Mouse (Mus musculus) MEL (cell line): Measurements from ENCODE around the gene Arhgdib. TPM values are rescaled to one million over a fixed set of nuclear protein-coding genes. Genes with fewer than 3 reads are reported as not detected.
"Not testable (repeated sequence)": the region's sequence is repeated elsewhere in the genome, so short reads cannot be mapped to it uniquely, and the experiment has no call there.

Source experiments
- DNase-seq: peaks from one replicate; pipeline ENCODE4 v3.0.0; 2011; ENCODE audit warnings: low read depth, low spot score
- H3K27ac ChIP-seq: 2 replicates; pipeline ENCODE4 v1.5.1; 2012; ENCODE audit warnings: low read depth, mild to moderate bottlenecking, control low read depth, low read length, moderate library complexity; ENCODE audit not compliant: control insufficient read depth
- H3K27me3 ChIP-seq, 2 experiments: fragments of 150-350 bp in 1 of 2; sonication (generic) in 1 of 2; 2 replicates each; pipeline ENCODE4 v1.6.1; 2012; ENCODE audit warnings: low read length in 2 of 2, mild to moderate bottlenecking in 2 of 2, improper control_type of control experiment in 1 of 2, moderate library complexity in 1 of 2; ENCODE audit not compliant: insufficient read depth in 2 of 2, control insufficient read depth in 1 of 2
- H3K36me3 ChIP-seq, 2 experiments: 2 replicates each; pipeline ENCODE4 v1.6.1; 2012 to 2014; ENCODE audit warnings: low read length in 2 of 2, improper control_type of control experiment in 1 of 2, inconsistent platforms in 1 of 2, mild to moderate bottlenecking in 1 of 2; ENCODE audit not compliant: insufficient read depth in 2 of 2, control insufficient read depth in 1 of 2
- H3K4me1 ChIP-seq, 2 experiments: fragments of 150-350 bp in 1 of 2; sonication (generic) in 1 of 2; 2 replicates each; pipeline ENCODE4 v1.6.1; 2012; ENCODE audit warnings: low read length in 2 of 2, improper control_type of control experiment in 1 of 2, mild to moderate bottlenecking in 1 of 2; ENCODE audit not compliant: insufficient read depth in 2 of 2, control insufficient read depth in 1 of 2
- H3K4me3 ChIP-seq, 2 experiments: fragments of 150-350 bp in 1 of 2; sonication (generic) in 1 of 2; 2 replicates each; pipeline ENCODE4 v1.5.1; 2012; ENCODE audit warnings: low read depth in 2 of 2, low read length in 2 of 2, mild to moderate bottlenecking in 2 of 2, moderate library complexity in 2 of 2, control low read depth in 1 of 2, improper control_type of control experiment in 1 of 2; ENCODE audit not compliant: control insufficient read depth in 1 of 2, insufficient read depth in 1 of 2
- H3K79me2 ChIP-seq: 2 replicates; pipeline ENCODE4 v1.6.1; 2012; ENCODE audit warnings: mild to moderate bottlenecking, low read length, moderate library complexity; ENCODE audit not compliant: control insufficient read depth, poor library complexity, insufficient read depth
- H3K9ac ChIP-seq: 2 replicates; pipeline ENCODE4 v1.6.1; 2012; ENCODE audit warnings: low read depth, mild to moderate bottlenecking, control low read depth, low read length, moderate library complexity; ENCODE audit not compliant: control insufficient read depth, poor library complexity, severe bottlenecking
- H3K9me3 ChIP-seq: fragments of 150-350 bp; sonication (generic); replicated peaks from 2 replicates; pipeline ENCODE4 v1.6.1; 2012; ENCODE audit warnings: mild to moderate bottlenecking, low read length, improper control_type of control experiment, moderate library complexity; ENCODE audit not compliant: insufficient read depth
- BHLHE40 ChIP-seq: IDR thresholded peaks from 2 replicates; pipeline ENCODE4 v1.6.1; 2012; ENCODE audit warnings: low read depth, mild to moderate bottlenecking, inconsistent platforms, low read length, improper control_type of control experiment, borderline replicate concordance
- CHD1 ChIP-seq: IDR thresholded peaks from 2 replicates; pipeline ENCODE4 v1.6.1; 2012; ENCODE audit warnings: low read depth, mild to moderate bottlenecking, inconsistent platforms, low read length, improper control_type of control experiment
- CHD2 ChIP-seq: IDR thresholded peaks from 2 replicates; pipeline ENCODE4 v1.6.1; 2011; ENCODE audit warnings: low read length, improper control_type of control experiment
- CTCF ChIP-seq, 3 experiments: IDR thresholded peaks in 2 of 3; conservative IDR thresholded peaks in 1 of 3; 2 replicates each; pipeline ENCODE4 v1.5.1; 2011 to 2012; ENCODE audit warnings: low read length in 3 of 3, low read depth in 2 of 3, mild to moderate bottlenecking in 2 of 3, improper control_type of control experiment in 1 of 3, inconsistent platforms in 1 of 3, mixed read lengths in 1 of 3, moderate library complexity in 1 of 3; ENCODE audit not compliant: control insufficient read depth in 1 of 3, insufficient read depth in 1 of 3, poor library complexity in 1 of 3, severe bottlenecking in 1 of 3
- MAFK ChIP-seq: IDR thresholded peaks from 2 replicates; pipeline ENCODE4 v1.6.1; 2011; ENCODE audit warnings: low read depth, mild to moderate bottlenecking, low read length, improper control_type of control experiment, borderline replicate concordance
- MAX ChIP-seq: IDR thresholded peaks from 2 replicates; pipeline ENCODE4 v1.6.1; 2011; ENCODE audit warnings: low read length, improper control_type of control experiment
- MEF2A ChIP-seq: IDR thresholded peaks from 2 replicates; pipeline ENCODE4 v1.6.1; 2014; ENCODE audit warnings: low read depth, mild to moderate bottlenecking, inconsistent platforms, low read length, improper control_type of control experiment; ENCODE audit not compliant: poor library complexity, insufficient replicate concordance, severe bottlenecking; ENCODE audit errors: extremely low read depth
- MYB ChIP-seq: IDR thresholded peaks from 2 replicates; pipeline ENCODE4 v1.6.1; 2011; ENCODE audit warnings: mild to moderate bottlenecking, low read depth, low read length, improper control_type of control experiment
- POLR2AphosphoS2 ChIP-seq: IDR thresholded peaks from 2 replicates; pipeline ENCODE4 v1.6.1; 2011; ENCODE audit warnings: low read length, improper control_type of control experiment
- RAD21 ChIP-seq: IDR thresholded peaks from 2 replicates; pipeline ENCODE4 v1.6.1; 2011; ENCODE audit warnings: mild to moderate bottlenecking, low read depth, low read length, improper control_type of control experiment
- SMC3 ChIP-seq: IDR thresholded peaks from 2 replicates; pipeline ENCODE4 v1.6.1; 2011; ENCODE audit warnings: low read depth, low read length, improper control_type of control experiment
- TBP ChIP-seq: IDR thresholded peaks from 2 replicates; pipeline ENCODE4 v1.8.0; 2011; ENCODE audit warnings: low read depth, low read length, improper control_type of control experiment
- TCF12 ChIP-seq: IDR thresholded peaks from 2 replicates; pipeline ENCODE4 v1.6.1; 2014; ENCODE audit warnings: low read depth, mild to moderate bottlenecking, inconsistent platforms, low read length, improper control_type of control experiment, moderate library complexity
- ZC3H11A ChIP-seq: IDR thresholded peaks from 2 replicates; pipeline ENCODE4 v1.6.1; 2012; ENCODE audit warnings: low read depth, mild to moderate bottlenecking, inconsistent platforms, low read length, improper control_type of control experiment
- polyA plus RNA-seq, 2 experiments: library from polyadenylated mRNA; stranded (reverse) in 1 of 2; unstranded in 1 of 2; fragments of >175 nt in 1 of 2; fragments of >200 nt in 1 of 2; gene quantifications; 2 replicates each; pipeline versions ENCODE4 v1.2.1 to v1.2.4; 2012; ENCODE audit warnings: low replicate concordance in 2 of 2, low read depth in 1 of 2; ENCODE audit not compliant: insufficient read length in 2 of 2, insufficient read depth in 1 of 2, missing spikeins in 1 of 2
- total RNA-seq: library from RNA; depleted of rRNA; stranded (reverse); fragments of 300-350 nt; gene quantifications from 2 replicates; pipeline ENCODE4 v1.2.3, GENCODE M21; 2012

The Arhgdib gene
- total and polyA plus RNA-seq, 3 experiments = 102 to 408 (median 346) TPM

DNA sequence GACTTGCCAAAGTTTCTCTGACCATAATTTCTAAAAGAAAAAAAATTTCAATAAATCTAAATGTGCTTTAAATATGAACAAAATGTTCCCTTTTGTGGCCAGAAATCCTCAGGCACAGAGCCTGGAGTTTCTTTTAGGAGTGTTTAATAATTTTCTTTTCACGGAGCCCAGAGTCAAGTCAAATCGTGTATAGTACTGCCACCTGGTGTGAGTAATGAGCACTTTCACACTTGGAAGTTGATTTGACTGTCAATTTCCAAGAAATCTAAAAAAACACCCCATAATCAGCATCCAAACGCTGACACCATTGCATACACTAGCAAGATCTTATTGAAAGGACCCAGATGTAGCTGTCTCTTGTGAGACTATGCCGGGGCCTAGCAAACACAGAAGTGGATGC, 27.2 kb upstream of the Arhgdib start:
- not testable (repeated sequence) for H3K36me3 ChIP-seq, H3K27ac ChIP-seq, H3K9me3 ChIP-seq, H3K79me2 ChIP-seq, H3K27me3 ChIP-seq, H3K9ac ChIP-seq, H3K4me3 ChIP-seq, H3K4me1 ChIP-seq
- peak; percentile 58 for DNase-seq
- TF ChIP-seq RAD21 = peak; percentile 85
- TF ChIP-seq CTCF (IDR thresholded peaks at IDR 0.05 in 2 of 3, conservative IDR thresholded peaks at IDR 0.05 in 1 of 3; ENCODE audit: control insufficient read depth in 1 of 3, insufficient read depth in 1 of 3, low read depth in 2 of 3, low read length in 3 of 3, poor library complexity in 1 of 3, severe bottlenecking in 1 of 3) = peak; percentile 20 to 73 (median 25); a peak in 4 of 6 replicates
- TF ChIP-seq ZC3H11A = peak; percentile 97
- peak; percentile 93 for TF ChIP-seq SMC3

DNA sequence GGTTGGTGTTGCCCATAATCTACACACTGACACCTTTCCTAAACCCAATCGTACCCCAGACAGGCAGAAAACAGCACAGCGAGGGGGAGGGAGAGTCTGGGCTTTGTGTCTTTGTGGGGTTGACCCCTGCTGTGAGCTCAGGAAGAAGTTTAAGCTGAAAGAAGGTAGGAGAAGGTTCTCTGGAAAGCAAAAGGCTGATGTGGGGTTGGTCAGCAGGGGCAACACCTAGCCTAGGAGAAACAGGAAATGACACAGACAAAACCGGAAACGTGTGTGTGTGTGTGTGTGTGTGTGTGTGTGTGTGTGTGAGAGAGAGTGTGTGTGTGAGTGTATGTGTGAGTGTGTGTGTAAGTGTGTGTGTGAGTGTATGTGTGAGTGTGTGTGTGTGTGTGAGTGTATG, 25.8 kb upstream of the Arhgdib start:
- no peaks in the 10 kb centered on the region for H3K9me3 ChIP-seq
- DNase-seq = no peak
- no peaks in the 10 kb centered on the region for H3K4me1 ChIP-seq
- no peaks in the 10 kb centered on the region for H3K79me2 ChIP-seq
- H3K4me3 ChIP-seq = no peak overlapping the region
- no peak overlapping the region for H3K27ac ChIP-seq
- no peak overlapping the region for H3K9ac ChIP-seq
- H3K27me3 ChIP-seq = no peaks in the 10 kb centered on the region
- no peak for TF ChIP-seq TCF12
- TF ChIP-seq CHD2 = no peak
- H3K36me3 ChIP-seq = no peaks in the 10 kb centered on the region

DNA sequence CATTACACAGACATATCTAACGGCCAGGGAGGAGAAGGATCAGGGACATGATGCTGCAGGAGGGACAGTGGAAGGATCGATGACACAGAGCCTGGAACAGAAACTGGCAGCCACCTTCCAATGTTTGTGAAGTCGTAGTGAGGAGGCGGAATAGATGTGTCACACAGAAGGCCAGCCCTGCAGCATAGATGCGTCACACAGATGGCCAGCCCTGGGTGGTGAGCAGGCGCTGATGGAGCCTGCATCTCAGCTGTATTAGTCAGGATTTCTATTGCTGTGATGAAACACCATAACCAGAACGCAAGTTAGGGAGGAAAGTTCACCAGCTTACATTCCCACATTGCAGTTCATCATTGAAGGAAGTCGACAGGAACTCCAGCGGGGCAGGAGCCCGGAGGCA, 24.2 kb upstream of the Arhgdib start:
- Histone ChIP-seq H3K36me3 (no peaks in the 10 kb centered on the region), H3K27me3 (no peaks in the 10 kb centered on the region), H3K9me3 (no peaks in the 10 kb centered on the region), H3K9ac (no peak overlapping the region), H3K4me3 (no peak overlapping the region), H3K4me1 (no peaks in the 10 kb centered on the region), H3K79me2 (no peaks in the 10 kb centered on the region), H3K27ac (no peak overlapping the region)
- DNase-seq = no peak
- TF ChIP-seq CHD2 (no peak), MYB (no peak), CTCF (IDR thresholded peaks at IDR 0.05 in 2 of 3, conservative IDR thresholded peaks at IDR 0.05 in 1 of 3; ENCODE audit: control insufficient read depth in 1 of 3, insufficient read depth in 1 of 3, low read depth in 2 of 3, low read length in 3 of 3, poor library complexity in 1 of 3, severe bottlenecking in 1 of 3) (no peak), BHLHE40 (no peak), POLR2AphosphoS2 (no peak), MEF2A (no peak), CHD1 (no peak), MAX (no peak), TBP (no peak), MAFK (no peak)
